Mouse (Mus musculus): ENCODE results near the gene Cep41. TPM values are rescaled to one million over a fixed set of nuclear protein-coding genes. Genes with fewer than 3 reads are reported as not detected.

The Cep41 gene
- polyA plus RNA-seq, 3 experiments from 2014 or later, result 7.9 to 12.0 (median 11.4) TPM

GRCm38 (mm10) chr6:30673764-30674561, 19.6 kb downstream of the Cep41 start:
- no peak for ATAC-seq

GRCm38 (mm10) chr6:30671696-30672095, 21.9 kb downstream of the Cep41 start:
- peak; percentile 46 for ATAC-seq

- ATAC-seq, result no peak
Observed at GRCm38 (mm10) chr6:30667585-30667984, 26.0 kb downstream of the Cep41 start.

- no peak for ATAC-seq
Observed at GRCm38 (mm10) chr6:30666043-30666442, 27.5 kb downstream of the Cep41 start.

GRCm38 (mm10) chr6:30665296-30665695, 28.3 kb downstream of the Cep41 start:
- no peak for ATAC-seq

- ATAC-seq, result no peak
Observed at GRCm38 (mm10) chr6:30664776-30665175, 28.8 kb downstream of the Cep41 start.

- ATAC-seq, result no peak
Observed at GRCm38 (mm10) chr6:30658619-30659018, 34.9 kb downstream of the Cep41 start.

- ATAC-seq, result peak; percentile 84
Observed at GRCm38 (mm10) chr6:30657279-30657678, 36.3 kb downstream of the Cep41 start.

GRCm38 (mm10) chr6:30654932-30655331, 38.6 kb downstream of the Cep41 start:
- no peak for ATAC-seq

- ATAC-seq, result no peak
Observed at GRCm38 (mm10) chr6:30654402-30654859, 39.1 kb downstream of the Cep41 start.

GRCm38 (mm10) chr6:30653518-30653917, 40.0 kb downstream of the Cep41 start:
- no peak for ATAC-seq

GRCm38 (mm10) chr6:30652425-30653188, 40.9 kb downstream of the Cep41 start:
- no peak for ATAC-seq

- ATAC-seq, result no peak
Observed at GRCm38 (mm10) chr6:30649651-30650296, 43.8 kb downstream of the Cep41 start.

- ATAC-seq, result no peak
Observed at GRCm38 (mm10) chr6:30645379-30645778, 48.2 kb downstream of the Cep41 start.

GRCm38 (mm10) chr6:30644462-30644861, 49.1 kb downstream of the Cep41 start:
- no peak for ATAC-seq

GRCm38 (mm10) chr6:30643694-30644460, 49.7 kb downstream of the Cep41 start:
- no peak for ATAC-seq

GRCm38 (mm10) chr6:30638674-30639268, 54.8 kb downstream of the Cep41 start, which contains the start of gene Cpa1:
Cpa1 (plus strand) TSS chr6:30639218.
- ATAC-seq, result no peak

- no peak for ATAC-seq
Observed at GRCm38 (mm10) chr6:30636186-30636842, 57.2 kb downstream of the Cep41 start.

- no peak for ATAC-seq
Observed at GRCm38 (mm10) chr6:30635361-30635862, 58.1 kb downstream of the Cep41 start.

- ATAC-seq, result no peak
Observed at GRCm38 (mm10) chr6:30629989-30630388, 63.6 kb downstream of the Cep41 start.

GRCm38 (mm10) chr6:30628152-30628551, 65.4 kb downstream of the Cep41 start:
- no peak for ATAC-seq

All from inflammation-experienced regulatory T-cells, adult 6 months (primary cell).